Mouse (Mus musculus) forebrain, postnatal 0 days (tissue): ENCODE results near the gene Armc9. TPM values are rescaled to one million over a fixed set of nuclear protein-coding genes. Genes with fewer than 3 reads are reported as not detected.

Experiments used
- ATAC-seq: fragments of 200-750 bp; cut with Nextera tagmentation; 2 replicates; pipeline ENCODE4 v1.8.0; 2017; ENCODE audit warnings: mild to moderate bottlenecking, moderate library complexity
- DNase-seq: peaks from one replicate; pipeline ENCODE4 v3.0.0-alpha.2; 2015
- H3K27ac ChIP-seq: fragments of 300-500 bp; sonication (generic); 2 replicates; pipeline ENCODE4 v1.5.1; 2014; ENCODE audit warnings: low read depth, mild to moderate bottlenecking, antibody characterized with exemption, low read length, moderate library complexity, mixed read lengths
- H3K27me3 ChIP-seq: fragments of 300-500 bp; sonication (generic); 2 replicates; pipeline ENCODE4 v1.6.1; 2014; ENCODE audit warnings: mild to moderate bottlenecking, low read length, mixed read lengths; ENCODE audit not compliant: insufficient read depth
- H3K36me3 ChIP-seq: fragments of 300-500 bp; sonication (generic); 2 replicates; pipeline ENCODE4 v1.6.1; 2014; ENCODE audit warnings: mild to moderate bottlenecking, moderate library complexity; ENCODE audit not compliant: insufficient read depth
- H3K4me1 ChIP-seq: fragments of 300-500 bp; sonication (generic); 2 replicates; pipeline ENCODE4 v1.6.1; 2014; ENCODE audit warnings: antibody characterized with exemption; ENCODE audit not compliant: insufficient read depth
- H3K4me2 ChIP-seq: fragments of 300-500 bp; sonication (generic); 2 replicates; pipeline ENCODE4 v1.6.1; 2014; ENCODE audit warnings: low read depth, mild to moderate bottlenecking, moderate library complexity
- H3K4me3 ChIP-seq: fragments of 300-500 bp; sonication (generic); 2 replicates; pipeline ENCODE4 v1.5.1; 2014; ENCODE audit warnings: low read depth, low read length, mixed read lengths
- H3K9ac ChIP-seq: fragments of 300-500 bp; sonication (generic); 2 replicates; pipeline ENCODE4 v1.6.1; 2014; ENCODE audit warnings: mild to moderate bottlenecking
- H3K9me3 ChIP-seq: fragments of 300-500 bp; sonication (generic); 2 replicates; pipeline ENCODE4 v1.6.1; 2016; ENCODE audit warnings: low read length
- CTCF ChIP-seq: sonication (generic); IDR thresholded peaks from 2 replicates; pipeline ENCODE4 v1.5.1; 2016; ENCODE audit warnings: antibody characterized with exemption, control low read depth, low read depth
- WGBS: fragments of 180-500 bp; shearing (Covaris S2); extraction: QIAGEN DNeasy Blood & Tissue Kit; methylation state at CpG from one replicate; pipeline ENCODE4 v1.1.7; 2014; 5-methylcytosine and 5-hydroxymethylcytosine counted together
- polyA plus RNA-seq: library from polyadenylated mRNA; unstranded; fragments of >200 nt; fragmentation: Nextera tagmentation; extraction: Ambion mirVana; gene quantifications from 2 replicates; pipeline ENCODE4 v1.2.1, GENCODE M21; 2015
- total RNA-seq: library from RNA; depleted of rRNA; stranded (reverse); fragments of >200 nt; gene quantifications from 2 replicates; pipeline ENCODE4 v1.2.3, GENCODE M21; 2014

Gene Armc9
- total and polyA plus RNA-seq, 2 experiments from 2014 or later, result 29.1 to 35.2 TPM

- 38% methylated on average over 4 of the region's 4 CpGs for WGBS
- Histone ChIP-seq H3K4me3 (no peak overlapping the region), H3K27ac (no peak overlapping the region), H3K27me3 (no peaks in the 10 kb centered on the region), H3K4me2 (no peak overlapping the region), H3K4me1 (no peaks in the 10 kb centered on the region), H3K36me3 (no peaks in the 10 kb centered on the region), H3K9ac (no peak overlapping the region), H3K9me3 (no peaks in the 10 kb centered on the region)
- DNase-seq (no peak), ATAC-seq (no peak)
- no peak for TF ChIP-seq CTCF
Observed at GRCm38 (mm10) chr1:86307871-86308641, 153.5 kb downstream of the Armc9 start.

GRCm38 (mm10) chr1:86309270-86309833 is 154.8 kb downstream of the Armc9 start:
- Histone ChIP-seq H3K4me3 (no peak overlapping the region), H3K4me2 (no peak overlapping the region), H3K27me3 (no peaks in the 10 kb centered on the region), H3K27ac (no peak overlapping the region), H3K9me3 (no peaks in the 10 kb centered on the region), H3K4me1 (no peaks in the 10 kb centered on the region), H3K36me3 (no peaks in the 10 kb centered on the region), H3K9ac (no peak overlapping the region)
- DNase-seq, result no peak
- 94% methylated on average over 7 of the region's 7 CpGs for WGBS
- ATAC-seq, result no peak
- no peak for TF ChIP-seq CTCF

GRCm38 (mm10) chr1:86310536-86311310 is 156.1 kb downstream of the Armc9 start:
- H3K36me3 ChIP-seq, result no peaks in the 10 kb centered on the region
- no peak overlapping the region for H3K9ac ChIP-seq
- no peak for TF ChIP-seq CTCF
- no peak overlapping the region for H3K4me3 ChIP-seq
- no peaks in the 10 kb centered on the region for H3K27me3 ChIP-seq
- 21% methylated on average over 15 of the region's 15 CpGs for WGBS
- no peak for ATAC-seq
- no peak overlapping the region for H3K4me2 ChIP-seq
- no peak overlapping the region for H3K27ac ChIP-seq
- no peak for DNase-seq
- H3K4me1 ChIP-seq, result no peaks in the 10 kb centered on the region
- no peaks in the 10 kb centered on the region for H3K9me3 ChIP-seq

- no peak for DNase-seq
- Histone ChIP-seq H3K36me3 (no peaks in the 10 kb centered on the region), H3K4me1 (no peaks in the 10 kb centered on the region), H3K9me3 (no peaks in the 10 kb centered on the region), H3K27ac (no peak overlapping the region), H3K4me2 (no peak overlapping the region), H3K9ac (no peak overlapping the region), H3K27me3 (no peaks in the 10 kb centered on the region), H3K4me3 (no peak overlapping the region)
- no peak for TF ChIP-seq CTCF
- 31% methylated on average over 10 of the region's 10 CpGs for WGBS
- no peak for ATAC-seq
Observed at GRCm38 (mm10) chr1:86311467-86312005, 157.0 kb downstream of the Armc9 start.

- Histone ChIP-seq H3K4me3 (no peak overlapping the region), H3K4me2 (no peak overlapping the region), H3K36me3 (no peaks in the 10 kb centered on the region), H3K9ac (no peak overlapping the region), H3K4me1 (no peaks in the 10 kb centered on the region), H3K9me3 (no peaks in the 10 kb centered on the region), H3K27ac (no peak overlapping the region), H3K27me3 (no peaks in the 10 kb centered on the region)
- ATAC-seq (no peak), DNase-seq (no peak)
- TF ChIP-seq CTCF, result no peak
- 83% methylated on average over 3 of the region's 3 CpGs for WGBS
Observed at GRCm38 (mm10) chr1:86312269-86312668, 157.7 kb downstream of the Armc9 start.

GRCm38 (mm10) chr1:86313096-86313771 is 158.7 kb downstream of the Armc9 start:
- Histone ChIP-seq H3K4me1 (no peaks in the 10 kb centered on the region), H3K9me3 (no peaks in the 10 kb centered on the region), H3K27ac (no peak overlapping the region), H3K4me3 (no peak overlapping the region), H3K4me2 (no peak overlapping the region), H3K27me3 (no peaks in the 10 kb centered on the region), H3K9ac (no peak overlapping the region), H3K36me3 (no peaks in the 10 kb centered on the region)
- WGBS, result 47% methylated on average over 16 of the region's 16 CpGs
- DNase-seq (no peak), ATAC-seq (no peak)
- TF ChIP-seq CTCF, result no peak
